Mouse (Mus musculus) midbrain, postnatal 0 days (tissue): Measurements from ENCODE around the gene Rbms1. TPM values are rescaled to one million over a fixed set of nuclear protein-coding genes. Genes with fewer than 3 reads are reported as not detected.

Experiments
- ATAC-seq: fragments of 200-750 bp; cut with Nextera tagmentation; 2 replicates; pipeline ENCODE4 v1.8.0; 2017; ENCODE audit warnings: moderate number of reproducible peaks, mild to moderate bottlenecking, moderate TSS enrichment, moderate library complexity; ENCODE audit not compliant: low FRiP score
- DNase-seq: peaks from one replicate; pipeline ENCODE4 v3.0.0-alpha.2; 2015; ENCODE audit warnings: low spot score
- H3K27ac ChIP-seq: fragments of 300-500 bp; sonication (generic); 2 replicates; pipeline ENCODE4 v1.5.1; 2014; ENCODE audit warnings: low read depth, mild to moderate bottlenecking, low read length, mixed read lengths
- H3K27me3 ChIP-seq: fragments of 300-500 bp; sonication (generic); 2 replicates; pipeline ENCODE4 v1.6.1; 2014; ENCODE audit warnings: low read length, control low read depth, mixed read lengths; ENCODE audit not compliant: insufficient read depth
- H3K36me3 ChIP-seq: fragments of 300-500 bp; sonication (generic); 2 replicates; pipeline ENCODE4 v1.6.1; 2014; ENCODE audit warnings: low read length, control low read depth, mixed read lengths; ENCODE audit not compliant: insufficient read depth
- H3K4me1 ChIP-seq: fragments of 300-500 bp; sonication (generic); 2 replicates; pipeline ENCODE4 v1.6.1; 2014; ENCODE audit warnings: mild to moderate bottlenecking, control low read depth, antibody characterized with exemption, low read length, mixed read lengths; ENCODE audit not compliant: insufficient read depth
- H3K4me2 ChIP-seq: fragments of 300-500 bp; sonication (generic); 2 replicates; pipeline ENCODE4 v1.6.1; 2014; ENCODE audit warnings: low read depth, mild to moderate bottlenecking, low read length, mixed read lengths; ENCODE audit not compliant: poor library complexity, severe bottlenecking
- H3K4me3 ChIP-seq: fragments of 300-500 bp; sonication (generic); 2 replicates; pipeline ENCODE4 v1.5.1; 2014; ENCODE audit warnings: low read depth, mild to moderate bottlenecking, low read length, moderate library complexity
- H3K9ac ChIP-seq: fragments of 300-500 bp; sonication (generic); replicated peaks from 2 replicates; pipeline ENCODE4 v1.6.1; 2014; ENCODE audit warnings: mild to moderate bottlenecking, low read length, moderate library complexity, mixed read lengths; ENCODE audit not compliant: poor library complexity, severe bottlenecking
- H3K9me3 ChIP-seq: fragments of 300-500 bp; sonication (generic); 2 replicates; pipeline ENCODE4 v1.6.1; 2016; ENCODE audit warnings: low read length, control low read depth
- CTCF ChIP-seq: IDR thresholded peaks from 2 replicates; pipeline ENCODE4 v1.5.1; 2016; ENCODE audit warnings: antibody characterized with exemption, mild to moderate bottlenecking
- WGBS: fragments of 180-500 bp; shearing (Covaris S2); extraction: QIAGEN DNeasy Blood & Tissue Kit; methylation state at CpG from one replicate; pipeline ENCODE4 v1.1.7; 2014; 5-methylcytosine and 5-hydroxymethylcytosine counted together
- polyA plus RNA-seq: library from polyadenylated mRNA; unstranded; fragments of >200 nt; fragmentation: Nextera tagmentation; extraction: Ambion mirVana; gene quantifications from 2 replicates; pipeline ENCODE4 v1.2.1, GENCODE M21; 2015
- total RNA-seq: library from RNA; depleted of rRNA; stranded (reverse); fragments of >200 nt; gene quantifications from 2 replicates; pipeline ENCODE4 v1.2.3, GENCODE M21; 2014

Gene Rbms1
- total and polyA plus RNA-seq, 2 experiments from 2014 or later = 36.2 to 40.4 TPM

DNA sequence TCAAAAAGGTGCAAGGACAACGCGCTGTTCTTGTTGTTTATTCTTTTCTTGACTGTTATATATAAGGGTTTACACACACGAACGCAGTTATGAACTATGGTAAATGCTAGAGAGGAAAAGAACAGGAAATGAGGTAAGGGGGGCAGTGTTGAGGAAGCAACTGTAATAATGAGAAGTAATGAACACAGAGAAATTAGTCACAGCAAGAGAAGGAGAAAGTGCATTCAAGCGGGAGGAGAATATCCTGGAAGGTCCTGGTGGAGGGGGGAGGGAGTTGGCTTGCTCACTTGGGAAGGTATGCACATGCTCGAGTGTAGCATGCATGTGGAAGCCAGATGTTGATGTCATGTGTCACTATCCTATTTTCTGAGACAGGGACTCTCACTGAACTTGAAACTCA, 39.9 kb downstream of the Rbms1 start:
- TF ChIP-seq CTCF = no peak
- ATAC-seq (no peak), DNase-seq (no peak)
- Histone ChIP-seq H3K4me2 (no peak overlapping the region), H3K27ac (no peak overlapping the region), H3K36me3 (no peaks in the 10 kb centered on the region), H3K4me1 (no peaks in the 10 kb centered on the region), H3K4me3 (no peak overlapping the region), H3K9ac (no peak overlapping the region), H3K9me3 (no peaks in the 10 kb centered on the region), H3K27me3 (no peaks in the 10 kb centered on the region)
- 78% methylated on average over 6 of the region's 6 CpGs for WGBS

GRCm38 (mm10) chr2:60922351-60922750, 40.6 kb downstream of the Rbms1 start:
- ATAC-seq (no peak), DNase-seq (no peak)
- WGBS = 63% methylated on average over 5 of the region's 5 CpGs
- no peak overlapping the region for H3K9ac ChIP-seq
- no peak overlapping the region for H3K27ac ChIP-seq
- no peaks in the 10 kb centered on the region for H3K9me3 ChIP-seq
- H3K4me1 ChIP-seq = no peaks in the 10 kb centered on the region
- no peaks in the 10 kb centered on the region for H3K36me3 ChIP-seq
- H3K4me3 ChIP-seq = no peak overlapping the region
- no peak for TF ChIP-seq CTCF
- H3K27me3 ChIP-seq = no peaks in the 10 kb centered on the region
- H3K4me2 ChIP-seq = no peak overlapping the region

GRCm38 (mm10) chr2:60920076-60920475, 42.9 kb downstream of the Rbms1 start:
- Histone ChIP-seq H3K4me3 (no peak overlapping the region), H3K4me1 (no peaks in the 10 kb centered on the region), H3K36me3 (no peaks in the 10 kb centered on the region), H3K9ac (no peak overlapping the region), H3K4me2 (no peak overlapping the region), H3K27me3 (no peaks in the 10 kb centered on the region), H3K27ac (no peak overlapping the region), H3K9me3 (no peaks in the 10 kb centered on the region)
- no peak for TF ChIP-seq CTCF
- 68% methylated on average over 3 of the region's 3 CpGs for WGBS
- DNase-seq (no peak), ATAC-seq (no peak)

DNA sequence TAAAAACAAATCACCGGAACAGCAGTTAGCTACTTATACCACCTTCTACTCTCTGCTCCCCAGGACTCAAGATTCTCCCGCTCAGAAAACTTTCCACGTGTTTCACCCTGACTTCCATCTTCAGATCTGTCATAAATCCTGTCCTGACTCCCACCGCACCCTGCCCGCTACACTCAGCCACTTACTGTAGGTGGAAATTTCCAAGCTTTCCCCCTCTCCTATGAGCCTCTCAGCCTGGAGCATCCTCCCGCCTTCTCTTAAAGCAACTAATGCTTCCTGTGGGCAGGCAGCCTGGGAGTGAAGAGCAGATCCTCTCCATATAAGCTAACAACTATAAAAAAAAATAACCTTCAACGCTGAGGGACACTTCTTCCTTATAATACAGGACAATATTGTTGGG, 44.6 kb downstream of the Rbms1 start:
- TF ChIP-seq CTCF = no peak
- 92% methylated on average over 7 of the region's 7 CpGs for WGBS

GRCm38 (mm10) chr2:60914524-60915280, 48.3 kb downstream of the Rbms1 start:
- Histone ChIP-seq H3K4me2 (no peak overlapping the region), H3K27ac (no peak overlapping the region), H3K4me1 (no peaks in the 10 kb centered on the region), H3K36me3 (no peaks in the 10 kb centered on the region), H3K9me3 (no peaks in the 10 kb centered on the region), H3K9ac (no peak overlapping the region), H3K4me3 (no peak overlapping the region), H3K27me3 (no peaks in the 10 kb centered on the region)
- no peak for ATAC-seq
- DNase-seq = no peak
- no peak for TF ChIP-seq CTCF
- 77% methylated on average over 7 of the region's 7 CpGs for WGBS

More for the DNA sequence above, 44.6 kb downstream of the Rbms1 start:
- ATAC-seq (no peak), DNase-seq (no peak)
- no peak overlapping the region for H3K4me2 ChIP-seq
- H3K36me3 ChIP-seq = no peaks in the 10 kb centered on the region
- no peak overlapping the region for H3K4me3 ChIP-seq
- no peaks in the 10 kb centered on the region for H3K4me1 ChIP-seq
- no peaks in the 10 kb centered on the region for H3K9me3 ChIP-seq
- H3K27me3 ChIP-seq = no peaks in the 10 kb centered on the region
- H3K27ac ChIP-seq = no peak overlapping the region
- H3K9ac ChIP-seq = no peak overlapping the region

- H3K9me3 ChIP-seq = no peaks in the 10 kb centered on the region
- H3K36me3 ChIP-seq = no peaks in the 10 kb centered on the region
- no peak for ATAC-seq
- DNase-seq = no peak
- no peak for TF ChIP-seq CTCF
- H3K4me2 ChIP-seq = no peak overlapping the region
- H3K9ac ChIP-seq = no peak overlapping the region
- H3K27me3 ChIP-seq = no peaks in the 10 kb centered on the region
- 76% methylated on average over 3 of the region's 3 CpGs for WGBS
- no peaks in the 10 kb centered on the region for H3K4me1 ChIP-seq
- H3K4me3 ChIP-seq = no peak overlapping the region
- H3K27ac ChIP-seq = no peak overlapping the region
Observed at GRCm38 (mm10) chr2:60913281-60913680, 49.7 kb downstream of the Rbms1 start.
